Mouse (Mus musculus) hindbrain, postnatal 0 days (tissue): ENCODE results near the gene Maml1. TPM values are rescaled to one million over a fixed set of nuclear protein-coding genes. Genes with fewer than 3 reads are reported as not detected.

Source experiments
- ATAC-seq: fragments of 200-750 bp; cut with Nextera tagmentation; 2 replicates; pipeline ENCODE4 v1.8.0; 2017; ENCODE audit warnings: mild to moderate bottlenecking, moderate TSS enrichment, moderate library complexity
- DNase-seq: peaks from one replicate; pipeline ENCODE4 v3.0.0-alpha.2; 2015; ENCODE audit warnings: low spot score
- H3K27ac ChIP-seq: fragments of 300-500 bp; sonication (generic); 2 replicates; pipeline ENCODE4 v1.5.1; 2014; ENCODE audit warnings: mild to moderate bottlenecking
- H3K27me3 ChIP-seq: fragments of 300-500 bp; sonication (generic); 2 replicates; pipeline ENCODE4 v1.6.1; 2014; ENCODE audit warnings: low read length, mixed read lengths; ENCODE audit not compliant: insufficient read depth
- H3K36me3 ChIP-seq: fragments of 300-500 bp; sonication (generic); 2 replicates; pipeline ENCODE4 v1.6.1; 2014; ENCODE audit warnings: low read length, mixed read lengths; ENCODE audit not compliant: insufficient read depth
- H3K4me1 ChIP-seq: fragments of 300-500 bp; sonication (generic); 2 replicates; pipeline ENCODE4 v1.6.1; 2014; ENCODE audit warnings: antibody characterized with exemption, low read length, mixed read lengths; ENCODE audit not compliant: insufficient read depth
- H3K4me2 ChIP-seq: fragments of 300-500 bp; sonication (generic); 2 replicates; pipeline ENCODE4 v1.6.1; 2014; ENCODE audit warnings: low read depth, mild to moderate bottlenecking, low read length, moderate library complexity, mixed read lengths
- H3K4me3 ChIP-seq: fragments of 300-500 bp; sonication (generic); 2 replicates; pipeline ENCODE4 v1.5.1; 2014; ENCODE audit warnings: low read length
- H3K9ac ChIP-seq: fragments of 300-500 bp; sonication (generic); replicated peaks from 2 replicates; pipeline ENCODE4 v1.6.1; 2014; ENCODE audit warnings: mild to moderate bottlenecking, low read length, moderate library complexity, mixed read lengths
- H3K9me3 ChIP-seq: fragments of 300-500 bp; sonication (generic); 2 replicates; pipeline ENCODE4 v1.6.1; 2016; ENCODE audit warnings: low read length, mixed read lengths
- CTCF ChIP-seq: IDR thresholded peaks from 2 replicates; pipeline ENCODE4 v1.5.1; 2016; ENCODE audit warnings: antibody characterized with exemption, control low read depth, low read depth
- WGBS: fragments of 180-500 bp; shearing (Covaris S2); extraction: QIAGEN DNeasy Blood & Tissue Kit; methylation state at CpG from one replicate; pipeline ENCODE4 v1.1.7; 2014; 5-methylcytosine and 5-hydroxymethylcytosine counted together
- polyA plus RNA-seq: library from polyadenylated mRNA; unstranded; fragments of >200 nt; fragmentation: Nextera tagmentation; extraction: Ambion mirVana; gene quantifications from 2 replicates; pipeline ENCODE4 v1.2.1, GENCODE M21; 2015
- total RNA-seq: library from RNA; depleted of rRNA; stranded (reverse); fragments of >200 nt; gene quantifications from 2 replicates; pipeline ENCODE4 v1.2.3, GENCODE M21; 2014

Maml1 gene
- total and polyA plus RNA-seq, 2 experiments from 2014 or later: 1.8 to 11.6 TPM

- Histone ChIP-seq H3K9ac (0 out of 2 replicates have a peak overlapping the region, but pooled peaks have one; percentile 21), H3K4me1 (peaks cover 10% of the 10 kb centered on the region; the same call in 1 of the 2 replicates), H3K27me3 (no peaks in the 10 kb centered on the region), H3K27ac (0 out of 2 replicates have a peak overlapping the region, but pooled peaks have one; percentile 11), H3K4me2 (no peak overlapping the region), H3K36me3 (no peaks in the 10 kb centered on the region), H3K4me3 (no peak overlapping the region), H3K9me3 (no peaks in the 10 kb centered on the region)
- TF ChIP-seq CTCF: no peak
- ATAC-seq (no peak), DNase-seq (no peak)
- WGBS: 80% methylated on average over 4 of the region's 4 CpGs
Measured at GRCm38 (mm10) chr11:50216724-50217366, 75.3 kb downstream of the Maml1 start.

GRCm38 (mm10) chr11:50215633-50216032 lies 76.5 kb downstream of the Maml1 start:
- H3K9me3 ChIP-seq: no peaks in the 10 kb centered on the region
- peaks cover 10% of the 10 kb centered on the region; the same call in 1 of the 2 replicates for H3K4me1 ChIP-seq
- TF ChIP-seq CTCF: no peak; the same call in 1 of the 2 replicates
- H3K27me3 ChIP-seq: no peaks in the 10 kb centered on the region
- no peak overlapping the region for H3K4me3 ChIP-seq
- DNase-seq (no peak), ATAC-seq (no peak)
- 0 out of 2 replicates have a peak overlapping the region, but pooled peaks have one; percentile 13 for H3K4me2 ChIP-seq
- 0 out of 2 replicates have a peak overlapping the region, but pooled peaks have one; percentile 28 for H3K9ac ChIP-seq
- WGBS: 28% methylated on average over 9 of the region's 9 CpGs
- H3K36me3 ChIP-seq: no peaks in the 10 kb centered on the region
- H3K27ac ChIP-seq: no peak overlapping the region

- 0 out of 2 replicates have a peak, but pooled peaks have one; percentile 8 for TF ChIP-seq CTCF
- Histone ChIP-seq H3K27me3 (no peaks in the 10 kb centered on the region), H3K4me2 (no peak overlapping the region), H3K36me3 (no peaks in the 10 kb centered on the region), H3K4me1 (peaks cover 10% of the 10 kb centered on the region; the same call in 1 of the 2 replicates), H3K27ac (no peak overlapping the region), H3K4me3 (no peak overlapping the region), H3K9ac (no peak overlapping the region), H3K9me3 (no peaks in the 10 kb centered on the region)
- ATAC-seq: no peak
- no peak for DNase-seq
- 92% methylated on average over 6 of the region's 6 CpGs for WGBS
Measured at GRCm38 (mm10) chr11:50214631-50215030, 77.5 kb downstream of the Maml1 start.

- 60% methylated on average over 11 of the region's 11 CpGs for WGBS
- DNase-seq: peak; percentile 51
- H3K36me3 ChIP-seq: no peaks in the 10 kb centered on the region
Measured at GRCm38 (mm10) chr11:50212848-50213758, 79.0 kb downstream of the Maml1 start.

GRCm38 (mm10) chr11:50212060-50212739 lies 79.9 kb downstream of the Maml1 start:
- DNase-seq (no peak), ATAC-seq (no peak)
- peaks cover 18% of the 10 kb centered on the region; the same call in 1 of the 2 replicates for H3K4me1 ChIP-seq
- TF ChIP-seq CTCF: no peak
- H3K4me3 ChIP-seq: no peak overlapping the region
- no peaks in the 10 kb centered on the region for H3K27me3 ChIP-seq
- H3K9me3 ChIP-seq: no peaks in the 10 kb centered on the region
- no peak overlapping the region for H3K4me2 ChIP-seq
- WGBS: 75% methylated on average over 3 of the region's 3 CpGs
- H3K27ac ChIP-seq: 0 out of 2 replicates have a peak overlapping the region, but pooled peaks have one; percentile 11
- H3K36me3 ChIP-seq: peaks cover 7% of the 10 kb centered on the region
- no peak overlapping the region for H3K9ac ChIP-seq

More at GRCm38 (mm10) chr11:50212848-50213758, 79.0 kb downstream of the Maml1 start:
- no peak for TF ChIP-seq CTCF
- 0 out of 2 replicates have a peak overlapping the region, but pooled peaks have one; percentile 18 for H3K4me2 ChIP-seq
- no peak for ATAC-seq
- H3K27me3 ChIP-seq: no peaks in the 10 kb centered on the region
- no peak overlapping the region for H3K4me3 ChIP-seq
- H3K27ac ChIP-seq: 0 out of 2 replicates have a peak overlapping the region, but pooled peaks have one; percentile 11
- H3K9me3 ChIP-seq: no peaks in the 10 kb centered on the region
- peaks cover 18% of the 10 kb centered on the region; the same call in 1 of the 2 replicates for H3K4me1 ChIP-seq
- H3K9ac ChIP-seq: no peak overlapping the region
